Mouse (Mus musculus): ENCODE results near the gene Efr3b.
A peak's percentile ranks its signal among the peaks of the same experiment; 100 is the strongest.

Gene Efr3b

GRCm38 (mm10) chr12:4036157-4036556 lies 2.6 kb downstream of the Efr3b start:
- DNase-seq (ENCODE audit: low spot score in 2 of 2) = no peak

DNA sequence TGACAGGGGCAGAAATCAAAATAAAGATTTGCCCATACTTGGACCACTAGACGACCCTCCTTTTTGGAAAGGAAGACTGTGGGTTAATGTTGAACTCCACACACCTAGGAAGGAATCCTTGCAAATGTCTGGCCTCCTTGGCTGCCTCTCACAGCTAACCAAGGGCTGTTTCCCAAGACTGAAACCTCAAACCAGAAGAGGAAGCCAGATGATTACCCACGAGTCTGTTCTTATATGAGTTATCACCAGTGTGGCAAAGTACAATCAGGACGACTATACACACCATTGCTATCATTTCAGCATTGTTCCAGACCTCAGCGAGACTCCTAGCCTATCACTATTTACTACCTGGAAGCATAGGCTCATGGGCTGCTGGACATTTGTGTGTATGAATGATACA lies 9.7 kb downstream of the Efr3b start:
- DNase-seq (ENCODE audit: low spot score in 2 of 2) = no peak

DNA sequence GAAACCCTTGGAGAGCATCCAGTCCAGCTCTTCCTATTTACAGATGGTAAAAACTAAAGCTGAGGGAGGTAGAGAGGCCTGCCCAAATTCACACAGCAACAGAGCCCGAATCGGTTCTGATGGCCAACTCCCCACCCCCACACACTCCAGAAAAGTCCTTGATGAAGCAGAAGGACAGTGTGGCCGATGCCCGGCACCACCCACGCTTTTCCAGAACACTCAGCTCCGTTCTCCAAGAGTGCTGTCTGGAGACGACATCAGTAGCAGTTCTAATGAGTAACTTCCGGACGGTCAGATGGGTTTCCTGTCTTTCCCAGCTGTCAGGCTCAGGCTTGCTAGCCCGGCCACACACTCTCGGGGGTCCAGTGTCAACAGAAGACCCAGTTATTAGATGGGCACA lies 10.2 kb downstream of the Efr3b start:
- DNase-seq (ENCODE audit: low spot score in 2 of 2) = no peak

DNA sequence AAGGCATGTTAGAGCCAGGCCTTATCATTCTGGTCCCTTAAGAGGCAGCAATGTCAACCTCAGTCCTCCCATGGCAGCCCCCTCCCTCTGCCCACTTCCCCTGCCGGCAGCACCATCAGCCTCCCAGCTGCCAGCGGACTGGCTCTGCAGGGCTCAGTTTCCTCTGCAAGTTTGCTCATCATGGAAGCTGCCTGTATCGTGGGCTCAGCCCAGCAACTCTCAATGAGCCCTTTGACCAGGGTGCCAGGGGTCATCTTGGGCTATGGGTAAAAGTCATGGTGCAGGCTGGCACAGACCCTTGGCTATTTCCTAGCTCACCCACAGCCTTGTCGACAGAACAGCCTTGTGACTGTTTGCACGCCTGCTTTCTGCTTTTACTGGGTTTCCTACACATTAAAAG lies 14.4 kb downstream of the Efr3b start:
- no peak for DNase-seq (ENCODE audit: low spot score in 2 of 2)

- DNase-seq (ENCODE audit: low spot score in 2 of 2) = no peak
Observed at GRCm38 (mm10) chr12:4023501-4023900, 15.2 kb downstream of the Efr3b start.

DNA sequence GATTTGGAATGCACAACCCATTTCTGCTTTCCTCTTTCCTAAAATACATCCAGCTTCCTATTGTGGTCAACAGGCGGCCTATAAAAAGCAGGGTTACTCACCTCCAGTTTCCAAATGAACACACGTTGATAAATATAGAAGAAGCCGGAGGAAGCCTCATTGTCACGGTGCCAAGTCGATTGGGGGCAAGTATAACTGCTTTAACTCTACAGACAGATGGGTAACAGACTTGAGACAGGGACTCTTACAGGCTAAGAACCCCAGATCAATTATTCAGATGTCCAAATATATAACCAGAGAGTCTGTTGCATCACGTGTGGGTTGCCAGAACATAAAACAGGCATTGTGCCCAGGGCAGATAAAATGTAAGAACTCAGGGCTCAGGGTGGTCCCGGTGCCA lies 15.9 kb downstream of the Efr3b start:
- no peak for DNase-seq (ENCODE audit: low spot score in 2 of 2)

GRCm38 (mm10) chr12:4020505-4020904 lies 18.2 kb downstream of the Efr3b start:
- DNase-seq (ENCODE audit: low spot score in 2 of 2) = no peak

- no peak for DNase-seq (ENCODE audit: low spot score in 2 of 2)
Observed at GRCm38 (mm10) chr12:4016321-4016720, 22.4 kb downstream of the Efr3b start.

DNA sequence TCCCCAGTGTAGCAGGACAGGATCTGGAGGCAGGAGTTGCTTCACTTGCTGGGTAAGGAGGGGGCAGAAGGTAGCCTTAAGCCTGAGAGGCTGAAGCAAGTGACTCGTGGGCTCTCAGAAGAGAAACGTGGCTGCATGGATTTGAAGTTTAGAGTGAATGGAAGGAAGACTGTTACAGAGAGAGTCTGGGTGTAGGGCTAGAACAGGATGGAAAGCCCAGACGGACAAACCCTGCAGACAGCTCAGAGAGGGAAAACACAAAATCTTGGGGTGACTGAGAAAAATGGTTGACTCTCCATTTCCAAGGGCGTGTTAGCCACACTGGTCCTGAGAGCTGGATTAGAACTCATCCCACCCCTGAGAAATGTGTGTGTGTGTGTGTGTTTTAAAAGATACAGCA lies 23.0 kb downstream of the Efr3b start:
- DNase-seq (ENCODE audit: low spot score in 2 of 2) = no peak

DNA sequence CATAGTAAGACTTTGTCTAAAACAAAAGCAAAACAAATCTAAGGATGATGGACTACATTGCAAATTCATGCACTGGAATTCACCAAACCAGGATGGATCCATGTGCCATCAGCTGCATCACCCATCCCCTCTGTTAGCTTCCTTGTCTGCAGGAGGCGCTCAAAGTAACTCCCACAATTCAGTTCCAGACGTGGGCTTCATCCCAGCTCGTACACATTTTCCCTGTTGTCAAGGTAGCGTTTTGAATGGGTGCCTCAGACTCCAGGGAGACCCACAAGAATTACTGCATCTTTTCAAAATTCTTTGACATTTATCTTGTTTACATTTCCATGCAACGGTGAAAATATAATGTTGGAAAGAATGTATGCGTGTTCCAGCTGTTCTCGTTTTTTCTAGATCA lies 23.5 kb downstream of the Efr3b start:
- DNase-seq (ENCODE audit: low spot score in 2 of 2) = no peak

GRCm38 (mm10) chr12:4011715-4012114 lies 27.0 kb downstream of the Efr3b start:
- DNase-seq (ENCODE audit: low spot score in 2 of 2) = no peak

DNA sequence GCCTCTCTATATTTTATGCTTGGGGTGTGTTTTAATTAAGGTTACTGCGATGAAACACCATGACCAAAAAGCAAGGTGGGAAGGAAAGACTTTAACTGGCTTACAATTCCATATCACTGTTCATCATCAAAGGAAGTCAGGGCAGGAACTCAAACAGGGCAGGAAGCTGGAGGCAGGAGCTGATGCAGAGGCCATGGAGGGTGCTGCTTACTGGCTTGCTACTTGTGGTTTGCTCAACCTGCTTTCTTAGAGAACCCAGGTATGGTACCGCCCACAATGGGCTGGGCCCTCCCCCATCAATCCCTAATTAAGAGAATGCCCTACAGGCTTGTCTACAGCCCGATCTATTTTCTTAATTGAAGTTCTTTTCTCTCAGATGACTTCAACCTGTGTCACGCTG lies 27.4 kb downstream of the Efr3b start:
- no peak for DNase-seq (ENCODE audit: low spot score in 2 of 2)

- peak in 1 of 2 experiments; percentile 55 for DNase-seq (ENCODE audit: low spot score in 2 of 2)
Observed at GRCm38 (mm10) chr12:4008731-4009130, 30.0 kb downstream of the Efr3b start.

DNA sequence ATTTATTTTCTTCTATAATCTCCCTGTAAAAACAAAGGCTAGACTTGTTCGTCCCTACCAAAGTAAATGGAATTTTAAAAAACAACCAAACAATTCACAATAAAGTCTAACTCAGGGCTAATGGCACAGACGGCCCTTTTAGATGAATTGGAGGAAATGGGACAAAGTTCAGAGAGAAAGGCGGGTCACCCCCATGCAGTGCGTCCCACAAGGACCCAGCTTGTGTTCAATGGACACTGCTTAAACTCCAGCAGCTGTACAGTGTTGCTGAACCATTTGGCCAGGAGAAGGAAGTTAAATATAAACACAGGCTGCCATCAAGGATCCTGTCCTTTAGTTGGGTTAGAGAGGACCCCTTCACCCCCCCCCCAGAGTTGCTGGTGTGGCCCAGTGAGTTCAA lies 30.9 kb downstream of the Efr3b start:
- no peak for DNase-seq (ENCODE audit: low spot score in 2 of 2)

DNA sequence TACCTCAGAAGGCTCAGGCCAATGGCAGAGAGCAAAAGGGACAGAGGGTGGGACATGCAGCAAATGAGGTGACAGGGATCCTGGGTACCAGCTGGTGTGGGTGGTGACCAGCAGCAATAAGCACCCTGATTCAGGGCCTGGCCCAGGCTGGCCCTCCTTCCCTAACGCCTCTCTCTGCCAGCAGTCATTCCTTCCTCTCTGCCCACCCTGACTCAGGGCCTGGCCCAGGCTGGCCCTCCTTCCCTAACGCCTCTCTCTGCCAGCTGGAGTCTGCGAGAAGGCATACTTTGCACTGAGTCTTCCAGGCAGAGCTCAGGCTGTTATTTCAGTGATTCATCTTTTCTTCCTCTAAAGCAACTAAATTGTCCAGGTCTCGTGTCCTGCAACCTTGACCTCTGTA lies 31.5 kb downstream of the Efr3b start:
- peak in 1 of 2 experiments; percentile 57 for DNase-seq (ENCODE audit: low spot score in 2 of 2)

DNA sequence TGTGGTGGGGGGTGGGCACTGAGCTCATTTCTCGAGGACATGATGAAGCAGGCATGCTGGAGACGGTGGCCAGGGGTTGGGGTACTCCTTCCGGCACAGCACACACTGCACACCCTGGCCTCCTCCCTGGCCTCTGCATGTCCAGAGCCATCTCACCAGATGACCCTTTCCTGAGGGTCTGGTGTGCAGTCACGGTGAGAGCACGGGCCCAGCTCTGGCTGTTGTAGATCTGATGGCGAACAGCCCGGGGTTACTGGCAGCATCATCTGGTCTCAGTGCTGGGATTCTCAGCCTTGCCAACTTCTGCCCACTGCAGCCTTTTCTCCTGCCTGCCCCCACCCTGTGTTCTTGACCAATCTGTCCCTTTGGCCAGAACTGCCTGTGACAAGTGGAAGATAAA lies 32.6 kb downstream of the Efr3b start:
- DNase-seq (ENCODE audit: low spot score in 2 of 2) = peak in 1 of 2 experiments; percentile 62

- DNase-seq (ENCODE audit: low spot score in 2 of 2) = no peak
Observed at GRCm38 (mm10) chr12:4004648-4005047, 34.1 kb downstream of the Efr3b start.

DNA sequence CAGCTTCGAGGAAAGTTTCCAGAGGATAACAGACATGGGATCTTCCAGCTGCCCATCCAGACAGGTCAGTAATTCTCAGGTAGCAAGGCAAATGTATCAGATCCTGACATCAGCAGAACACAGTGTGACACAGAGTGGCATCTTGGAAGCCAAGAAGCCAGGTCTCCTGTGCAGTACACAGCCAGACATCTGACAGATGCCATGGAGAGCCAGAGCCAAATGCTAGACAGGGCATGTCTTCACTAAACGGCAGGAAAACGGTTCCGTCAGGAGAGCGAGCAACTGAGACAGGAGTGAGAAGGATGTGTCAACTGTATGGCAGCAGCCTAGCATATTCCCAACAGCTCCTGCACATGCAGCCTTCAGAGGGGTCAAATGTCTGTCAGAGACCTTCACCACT lies 38.3 kb downstream of the Efr3b start:
- no peak for DNase-seq (ENCODE audit: low spot score in 2 of 2)

- DNase-seq (ENCODE audit: low spot score in 2 of 2) = no peak
Observed at GRCm38 (mm10) chr12:3996749-3997148, 42.0 kb downstream of the Efr3b start.

- no peak for DNase-seq (ENCODE audit: low spot score in 2 of 2)
Observed at GRCm38 (mm10) chr12:3991047-3991446, 47.7 kb downstream of the Efr3b start.

DNA sequence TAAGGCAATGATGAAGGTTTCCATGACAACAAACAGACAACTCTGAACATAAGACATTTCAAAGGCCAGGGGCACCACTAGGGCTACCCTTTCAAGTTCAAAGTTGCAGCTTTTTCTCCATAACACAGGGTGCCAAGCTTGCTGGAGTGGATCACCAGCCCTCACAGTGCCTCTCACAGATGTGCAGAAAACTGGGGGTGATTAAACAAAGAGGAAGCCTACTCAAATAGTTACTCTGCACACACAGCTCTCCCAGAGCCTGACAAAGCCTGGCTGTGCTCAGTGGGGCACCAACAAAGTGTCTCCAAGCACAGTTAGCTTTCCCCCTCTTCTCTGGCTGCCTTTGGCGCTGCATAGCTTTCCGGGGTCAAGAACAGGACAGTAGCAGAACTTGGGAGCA lies 48.8 kb downstream of the Efr3b start:
- no peak for DNase-seq (ENCODE audit: low spot score in 2 of 2)

DNA sequence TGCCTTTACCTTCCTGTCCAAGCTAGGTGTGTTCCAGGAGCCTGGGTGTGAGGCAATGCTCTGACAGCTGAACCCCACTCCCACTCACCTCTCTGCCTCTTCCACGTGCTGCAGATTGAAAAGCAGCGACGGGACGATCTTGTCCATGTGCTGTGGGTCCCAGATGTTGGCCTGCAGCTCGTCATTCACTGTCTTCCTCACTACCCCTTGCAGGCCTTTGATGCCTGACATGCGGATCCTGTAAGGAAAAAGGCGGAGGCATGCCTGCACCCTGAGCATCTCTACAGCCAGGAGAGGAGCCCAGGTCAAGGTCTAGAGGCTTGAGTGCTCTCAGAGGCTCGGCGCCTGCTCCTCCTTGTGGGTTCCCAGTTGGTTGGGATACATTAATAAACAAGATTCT lies 54.3 kb downstream of the Efr3b start:
- DNase-seq (ENCODE audit: low spot score in 2 of 2) = no peak

GRCm38 (mm10) chr12:3983736-3984135 lies 55.0 kb downstream of the Efr3b start:
- peak; percentile 66 to 85 for DNase-seq (ENCODE audit: low spot score in 2 of 2)

- peak in 1 of 2 experiments; percentile 47 for DNase-seq (ENCODE audit: low spot score in 2 of 2)
Observed at GRCm38 (mm10) chr12:3982257-3982656, 56.5 kb downstream of the Efr3b start.

Measured in cerebellum, postnatal 4 days (tissue).